Mouse (Mus musculus): Measurements from ENCODE around the gene Dleu7.

DNA sequence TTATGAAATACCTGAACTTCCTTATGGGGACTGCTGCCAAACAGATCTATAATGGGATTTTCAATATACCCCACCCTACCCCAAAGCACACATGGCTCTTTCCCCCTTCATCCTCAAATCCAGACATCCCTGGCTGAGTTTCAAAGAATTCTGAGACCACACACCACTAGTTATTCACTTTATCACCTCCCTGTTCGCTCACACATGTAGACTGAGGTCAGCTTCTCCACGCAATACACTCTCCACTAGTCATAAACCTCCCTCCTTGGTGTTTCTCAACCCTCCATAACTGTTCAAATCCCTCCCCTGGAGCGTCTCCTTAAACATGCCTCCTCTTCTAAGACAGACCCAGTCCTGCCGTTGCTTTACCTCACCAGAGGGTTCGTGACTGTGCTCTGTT lies 30.6 kb upstream of the Dleu7 start:
- no peak for TF ChIP-seq CTCF (IDR thresholded peaks at IDR 0.05; ENCODE audit: low read depth, low read length)
- TF ChIP-seq POLR2A (IDR thresholded peaks at IDR 0.05; ENCODE audit: insufficient read depth, low read length) = no peak
- TF ChIP-seq EP300 (IDR thresholded peaks at IDR 0.05; ENCODE audit: insufficient read depth, low read depth, low read length) = no peak
